Mouse (Mus musculus) brain, adult 2 months (tissue): Measurements from ENCODE around the gene Cntn4.

Source experiments
- DNase-seq: peaks from one replicate; pipeline ENCODE4 v3.0.0; 2011; ENCODE audit warnings: low read depth, low spot score

The Cntn4 gene

GRCm38 (mm10) chr6:105677149-105678031, at the start of gene Cntn4:
TSS of gene Cntn4 (plus strand) at chr6:105677660.
- DNase-seq = peak; percentile 82

GRCm38 (mm10) chr6:105674276-105674675, 3.2 kb upstream of the Cntn4 start:
- DNase-seq = peak; percentile 57

- DNase-seq = peak; percentile 82
Observed at GRCm38 (mm10) chr6:105675099-105675498, 2.4 kb upstream of the Cntn4 start.

- no peak for DNase-seq
Observed at GRCm38 (mm10) chr6:105676637-105677036, 823 bp upstream of the Cntn4 start.

- DNase-seq = peak; percentile 51
Observed at GRCm38 (mm10) chr6:105678778-105679177, 1.3 kb downstream of the Cntn4 start.

- no peak for DNase-seq
Observed at GRCm38 (mm10) chr6:105681496-105681895, 4.0 kb downstream of the Cntn4 start.

GRCm38 (mm10) chr6:105683251-105683650, 5.8 kb downstream of the Cntn4 start:
- DNase-seq = no peak

- DNase-seq = no peak
Observed at GRCm38 (mm10) chr6:105684123-105684522, 6.7 kb downstream of the Cntn4 start.

GRCm38 (mm10) chr6:105688195-105688594, 10.7 kb downstream of the Cntn4 start:
- no peak for DNase-seq

GRCm38 (mm10) chr6:105742026-105742425, 64.6 kb downstream of the Cntn4 start:
- DNase-seq = peak; percentile 49

- peak; percentile 78 for DNase-seq
Observed at GRCm38 (mm10) chr6:105780616-105781015, 103.2 kb downstream of the Cntn4 start.

GRCm38 (mm10) chr6:105788462-105788861, 111.0 kb downstream of the Cntn4 start:
- peak; percentile 43 for DNase-seq

- no peak for DNase-seq
Observed at GRCm38 (mm10) chr6:105835099-105835498, 157.6 kb downstream of the Cntn4 start.

- peak; percentile 85 for DNase-seq
Observed at GRCm38 (mm10) chr6:105847296-105847695, 169.8 kb downstream of the Cntn4 start.

- DNase-seq = no peak
Observed at GRCm38 (mm10) chr6:105892838-105893237, 215.4 kb downstream of the Cntn4 start.

GRCm38 (mm10) chr6:105938485-105938884, 261.0 kb downstream of the Cntn4 start:
- DNase-seq = peak; percentile 79

GRCm38 (mm10) chr6:105939303-105939702, 261.8 kb downstream of the Cntn4 start:
- peak; percentile 49 for DNase-seq

- peak; percentile 93 for DNase-seq
Observed at GRCm38 (mm10) chr6:105940591-105940990, 263.1 kb downstream of the Cntn4 start.

GRCm38 (mm10) chr6:105991492-105991891, 314.0 kb downstream of the Cntn4 start:
- no peak for DNase-seq

- DNase-seq = peak; percentile 59
Observed at GRCm38 (mm10) chr6:106013018-106013417, 335.6 kb downstream of the Cntn4 start.

GRCm38 (mm10) chr6:106015126-106015525, 337.7 kb downstream of the Cntn4 start:
- no peak for DNase-seq

- DNase-seq = no peak
Observed at GRCm38 (mm10) chr6:106048878-106049277, 371.4 kb downstream of the Cntn4 start.

GRCm38 (mm10) chr6:106056123-106056522, 378.7 kb downstream of the Cntn4 start:
- DNase-seq = peak; percentile 53
